In the genomic region with DNA sequence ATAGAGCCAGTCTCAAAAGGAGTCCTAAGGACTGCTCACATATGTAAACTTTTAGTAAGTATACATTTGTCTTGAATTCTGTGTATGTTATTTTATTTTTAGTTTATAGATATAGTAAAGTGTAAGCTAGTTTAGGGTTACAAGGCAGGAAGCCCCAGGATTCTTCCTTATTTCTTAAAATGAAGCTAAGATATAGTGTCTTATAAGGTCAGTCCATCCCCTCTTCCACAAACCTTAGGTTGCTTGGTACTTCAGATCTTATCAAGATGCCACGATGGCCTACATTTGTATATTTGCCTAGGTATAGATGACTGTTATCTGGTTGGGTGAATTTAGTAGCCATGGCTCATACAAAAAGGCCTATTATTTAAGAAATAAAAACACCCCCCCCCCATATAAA, we compare ENCODE assay signal across 13 mouse cellular contexts. TPM values are rescaled to one million over a fixed set of nuclear protein-coding genes. Genes with fewer than 3 reads are reported as not detected.
A peak's percentile ranks its signal among the peaks of the same experiment; 100 is the strongest.
DNase-seq lines count a peak whose midpoint lies in the region; ATAC-seq and TF ChIP-seq lines count a peak whose summit lies in the region.
"Had no signal": no experiment of that assay in that cellular context is flagged by ENCODE, and none has a peak within 500 bp of the region (broad histone marks: within the 10 kb centered on the region; RNA-seq: fewer than 3 reads in every experiment).

No protein-coding gene starts in this region.

- peak overlapping the region; percentile 31; the same call in 1 of the 2 replicates for H3K4me2 ChIP-seq in forebrain, embryonic 15.5 days (replicated peaks)
- 0 out of 2 replicates have a peak overlapping the region, but pooled peaks have one; percentile 14 for H3K4me2 ChIP-seq in lung, embryonic 16.5 days (ENCODE audit: low read depth, low read length)
- H3K4me2 ChIP-seq in hindbrain, postnatal 0 days (ENCODE audit: low read depth, low read length): peak overlapping the region; percentile 56
- peak overlapping the region; percentile 28 for H3K4me2 ChIP-seq in neural tube, embryonic 15.5 days

- TF ChIP-seq CTCF in hindbrain, postnatal 0 days (IDR thresholded peaks at IDR 0.05; ENCODE audit: low read depth): no peak

- WGBS in forebrain, embryonic 15.5 days: 86% methylated on average over 1 of the region's 1 CpGs
- WGBS in forebrain, embryonic 10.5 days: 88% methylated on average over 1 of the region's 1 CpGs
- 34% methylated on average over 1 of the region's 1 CpGs for WGBS in lung, embryonic 16.5 days
- WGBS in hindbrain, postnatal 0 days: 66% methylated on average over 1 of the region's 1 CpGs
- 85% methylated on average over 1 of the region's 1 CpGs for WGBS in neural tube, embryonic 15.5 days

- peaks cover 57% of the 10 kb centered on the region for H3K4me1 ChIP-seq in forebrain, embryonic 15.5 days
- peaks cover 70% of the 10 kb centered on the region for H3K4me1 ChIP-seq in forebrain, embryonic 10.5 days
- peaks cover 36% of the 10 kb centered on the region for H3K4me1 ChIP-seq in lung, embryonic 16.5 days (replicated peaks; ENCODE audit: control insufficient read depth, insufficient read depth, low read length)
- peaks cover 39% of the 10 kb centered on the region for H3K4me1 ChIP-seq in hindbrain, postnatal 0 days (ENCODE audit: insufficient read depth, low read length)
- peaks cover 48% of the 10 kb centered on the region for H3K4me1 ChIP-seq in neural tube, embryonic 15.5 days

- no peaks in the 10 kb centered on the region for H3K9me3 ChIP-seq in forebrain, embryonic 15.5 days
- H3K9me3 ChIP-seq in forebrain, embryonic 10.5 days: no peaks in the 10 kb centered on the region
- no peaks in the 10 kb centered on the region for H3K9me3 ChIP-seq in lung, embryonic 16.5 days (ENCODE audit: control insufficient read depth, low read length)
- no peaks in the 10 kb centered on the region for H3K9me3 ChIP-seq in hindbrain, postnatal 0 days (ENCODE audit: low read length)
- no peaks in the 10 kb centered on the region for H3K9me3 ChIP-seq in neural tube, embryonic 15.5 days (replicated peaks)
- H3K9me3 ChIP-seq: embryonic facial prominence, embryonic 12.5 days; liver, embryonic 12.5 days had no signal

- no peak overlapping the region for H3K9ac ChIP-seq in forebrain, embryonic 15.5 days (replicated peaks)
- no peak overlapping the region for H3K9ac ChIP-seq in lung, embryonic 16.5 days (ENCODE audit: low read length)
- no peak overlapping the region for H3K9ac ChIP-seq in hindbrain, postnatal 0 days (replicated peaks; ENCODE audit: low read length)
- H3K9ac ChIP-seq in neural tube, embryonic 15.5 days (replicated peaks): no peak overlapping the region
- H3K9ac ChIP-seq: embryonic facial prominence, embryonic 12.5 days; liver, embryonic 12.5 days had no signal

- no peaks in the 10 kb centered on the region for H3K36me3 ChIP-seq in forebrain, embryonic 15.5 days
- H3K36me3 ChIP-seq in forebrain, embryonic 10.5 days (replicated peaks): no peaks in the 10 kb centered on the region
- no peaks in the 10 kb centered on the region for H3K36me3 ChIP-seq in lung, embryonic 16.5 days (ENCODE audit: control insufficient read depth, insufficient read depth, low read length)
- H3K36me3 ChIP-seq in hindbrain, postnatal 0 days (ENCODE audit: insufficient read depth, low read length): no peaks in the 10 kb centered on the region
- no peaks in the 10 kb centered on the region for H3K36me3 ChIP-seq in neural tube, embryonic 15.5 days
- H3K36me3 ChIP-seq: embryonic facial prominence, embryonic 12.5 days; liver, embryonic 12.5 days had no signal

- no peak overlapping the region for H3K4me3 ChIP-seq in forebrain, embryonic 15.5 days
- no peak overlapping the region for H3K4me3 ChIP-seq in forebrain, embryonic 10.5 days
- H3K4me3 ChIP-seq in lung, embryonic 16.5 days (ENCODE audit: low read length): no peak overlapping the region
- no peak overlapping the region; the same call in 1 of the 2 replicates for H3K4me3 ChIP-seq in hindbrain, postnatal 0 days (ENCODE audit: low read length)
- no peak overlapping the region for H3K4me3 ChIP-seq in neural tube, embryonic 15.5 days (replicated peaks)
- H3K4me3 ChIP-seq: liver, embryonic 12.5 days had no signal

- ATAC-seq in forebrain, embryonic 15.5 days (replicated peaks): no peak
- ATAC-seq in lung, embryonic 16.5 days (ENCODE audit: low read depth): no peak
- no peak for ATAC-seq in hindbrain, postnatal 0 days
- ATAC-seq in neural tube, embryonic 15.5 days (ENCODE audit: low FRiP score): no peak
- no peak for ATAC-seq in activated CD4-positive, CD25-positive, alpha-beta regulatory T cell, adult 4 months
- ATAC-seq: liver, embryonic 12.5 days had no signal

- no peaks in the 10 kb centered on the region for H3K27me3 ChIP-seq in forebrain, embryonic 15.5 days
- no peaks in the 10 kb centered on the region for H3K27me3 ChIP-seq in forebrain, embryonic 10.5 days (ENCODE audit: poor library complexity, severe bottlenecking)
- no peaks in the 10 kb centered on the region for H3K27me3 ChIP-seq in lung, embryonic 16.5 days (ENCODE audit: control insufficient read depth, insufficient read depth, low read depth, low read length)
- H3K27me3 ChIP-seq in hindbrain, postnatal 0 days (ENCODE audit: insufficient read depth, low read length): no peaks in the 10 kb centered on the region
- no peaks in the 10 kb centered on the region for H3K27me3 ChIP-seq in neural tube, embryonic 15.5 days (replicated peaks)
- H3K27me3 ChIP-seq: embryonic facial prominence, embryonic 12.5 days; liver, embryonic 12.5 days had no signal

- DNase-seq in forebrain, embryonic 10.5 days (ENCODE audit: extremely low spot score, low spot score): no peak
- no peak for DNase-seq in lung, postnatal 25 days (ENCODE audit: low spot score)
- DNase-seq in hindbrain, postnatal 0 days (ENCODE audit: low spot score): no peak
- no peak for DNase-seq in adrenal gland, postnatal 10 days
- DNase-seq: adrenal gland, postnatal 25 days; cerebellum, postnatal 14 days; lung, postnatal 14 days had no signal

- H3K27ac ChIP-seq in forebrain, embryonic 15.5 days (replicated peaks): no peak overlapping the region
- no peak overlapping the region for H3K27ac ChIP-seq in forebrain, embryonic 10.5 days
- no peak overlapping the region for H3K27ac ChIP-seq in lung, embryonic 16.5 days (ENCODE audit: low read length)
- H3K27ac ChIP-seq in hindbrain, postnatal 0 days: no peak overlapping the region
- no peak overlapping the region for H3K27ac ChIP-seq in neural tube, embryonic 15.5 days (replicated peaks)
- H3K27ac ChIP-seq: embryonic facial prominence, embryonic 12.5 days; liver, embryonic 12.5 days had no signal

RNA-seq across cellular contexts. Expression of a gene that starts 5.1 kb away (rescaled TPM):
- polyA plus RNA-seq in forebrain, embryonic 15.5 days (2015; fragmentation: Nextera tagmentation; extraction: Ambion mirVana): 14.8 TPM in 2 replicates
- 9.1 and 9.6 TPM in 2 replicates for polyA plus RNA-seq in forebrain, embryonic 10.5 days (2016; fragmentation: Nextera tagmentation; extraction: Ambion mirVana)
- polyA plus RNA-seq in lung, embryonic 16.5 days (2015; fragmentation: Nextera tagmentation; extraction: Ambion mirVana): 10.2 and 10.6 TPM in 2 replicates
- 62.5 and 64.6 TPM in 2 replicates for total RNA-seq in hindbrain, postnatal 0 days (2014; rRNA removed)
- 10.5 and 10.9 TPM in 2 replicates for polyA plus RNA-seq in hindbrain, postnatal 0 days (2015; fragmentation: Nextera tagmentation; extraction: Ambion mirVana)
- polyA plus RNA-seq in neural tube, embryonic 15.5 days (2015; fragmentation: Nextera tagmentation; extraction: Ambion mirVana): 12.5 and 13.5 TPM in 2 replicates
- total RNA-seq in adrenal gland, postnatal 10 days (2021): 10 to 100 TPM; 56.1 to 75.4 TPM
- polyA plus RNA-seq in activated CD4-positive, CD25-positive, alpha-beta regulatory T cell, adult 4 months (2017; shearing (Covaris generic)): 10 to 100 TPM in 1 of 2 experiments, 1 to 10 TPM in 1; 9.6 to 12.1 TPM
